Mouse (Mus musculus) cerebellum, adult 2 months (tissue): ENCODE data around the gene 2210408I21Rik. TPM values are rescaled to one million over a fixed set of nuclear protein-coding genes. Genes with fewer than 3 reads are reported as not detected.

Experiments used
- DNase-seq, 2 experiments: peaks; one replicate each; pipeline ENCODE4 v3.0.0; 2021
- H3K27ac ChIP-seq: fragments of 200-500 bp; 2 replicates; pipeline ENCODE4 v1.5.1; 2012; ENCODE audit warnings: low read length, control low read depth, inconsistent platforms; ENCODE audit not compliant: insufficient read depth
- H3K27me3 ChIP-seq: fragments of 200-500 bp; 2 replicates; pipeline ENCODE4 v1.6.1; 2012; ENCODE audit warnings: inconsistent platforms, mild to moderate bottlenecking, low read length, moderate library complexity; ENCODE audit not compliant: control insufficient read depth, insufficient read depth
- H3K4me1 ChIP-seq: fragments of 200-500 bp; 2 replicates; pipeline ENCODE4 v1.6.1; 2011; ENCODE audit warnings: low read length; ENCODE audit not compliant: control insufficient read depth, insufficient read depth
- H3K4me3 ChIP-seq: fragments of 200-500 bp; replicated peaks from 2 replicates; pipeline ENCODE3; 2011; ENCODE audit warnings: mild to moderate bottlenecking, low read depth, low read length, control low read depth; ENCODE audit not compliant: insufficient read depth
- CTCF ChIP-seq: fragments of 200-500 bp; IDR thresholded peaks from 2 replicates; pipeline ENCODE4 v1.5.1; 2011; ENCODE audit warnings: low read depth, mild to moderate bottlenecking, control low read depth, low read length, moderate library complexity, borderline replicate concordance; ENCODE audit not compliant: insufficient read depth
- POLR2A ChIP-seq: fragments of 200-500 bp; IDR thresholded peaks from 2 replicates; pipeline ENCODE4 v1.6.1; 2011; ENCODE audit warnings: low read length, control low read depth, borderline replicate concordance; ENCODE audit not compliant: insufficient read depth
- WGBS: fragments of 180-500 bp; shearing (Covaris S2); methylation state at CpG from one replicate; pipeline ENCODE4 v1.1.7; 2018; 5-methylcytosine and 5-hydroxymethylcytosine counted together
- polyA plus RNA-seq: library from polyadenylated mRNA; depleted of rRNA; stranded (reverse); fragments of >200 nt; gene quantifications from 2 replicates; pipeline ENCODE4 v1.2.3, GENCODE M21; 2012

Gene 2210408I21Rik
- polyA plus RNA-seq, 1 experiment: 5.4 TPM

DNA sequence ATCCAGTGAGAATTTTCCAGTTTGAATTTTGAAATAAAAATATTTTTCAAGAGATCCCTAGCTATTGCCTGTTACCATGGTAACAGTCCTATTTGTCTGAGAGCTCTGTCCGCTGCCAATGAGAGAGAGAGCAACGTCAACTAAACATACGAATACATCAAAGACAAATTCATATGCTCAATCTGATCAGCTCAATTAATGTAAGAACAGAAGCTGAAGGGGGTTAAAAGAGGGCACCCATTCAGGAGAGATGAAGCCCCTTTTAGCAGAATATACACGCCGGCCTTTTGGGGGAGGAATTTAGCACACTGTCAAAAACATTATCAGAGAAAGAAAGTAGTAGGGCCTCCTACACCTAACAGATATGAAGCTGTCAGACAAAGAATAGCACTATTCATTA, 261.6 kb downstream of the 2210408I21Rik start:
- TF ChIP-seq POLR2A: no peak
- no peak for TF ChIP-seq CTCF
- Histone ChIP-seq H3K4me1 (no peaks in the 10 kb centered on the region), H3K27ac (no peak overlapping the region), H3K4me3 (no peak overlapping the region), H3K27me3 (no peaks in the 10 kb centered on the region)
- 35% methylated on average over 5 of the region's 5 CpGs for WGBS
- no peak for DNase-seq

DNA sequence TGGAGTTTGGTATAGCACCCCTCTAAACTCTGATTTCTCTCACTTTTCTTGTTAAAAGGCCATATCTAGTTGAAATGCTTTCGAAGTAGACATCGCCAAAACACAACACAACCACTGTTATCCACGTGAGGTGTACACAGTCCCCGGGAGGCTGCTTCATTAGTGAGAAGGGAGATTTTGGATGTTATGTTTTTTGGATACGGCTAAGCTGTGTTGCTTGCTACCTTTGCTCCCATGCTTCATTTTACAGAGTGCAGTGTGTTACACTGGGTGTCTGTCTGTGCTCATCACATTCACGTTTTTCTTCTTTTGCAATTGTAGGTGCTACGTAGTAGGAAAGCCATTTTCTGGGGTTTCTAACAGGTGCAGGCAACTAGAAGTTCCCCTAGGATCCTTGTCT, 262.3 kb downstream of the 2210408I21Rik start:
- Histone ChIP-seq H3K27ac (no peak overlapping the region), H3K27me3 (no peaks in the 10 kb centered on the region), H3K4me1 (no peaks in the 10 kb centered on the region), H3K4me3 (no peak overlapping the region)
- TF ChIP-seq CTCF: no peak
- no peak for TF ChIP-seq POLR2A
- 73% methylated on average over 7 of the region's 7 CpGs for WGBS
- DNase-seq: no peak

DNA sequence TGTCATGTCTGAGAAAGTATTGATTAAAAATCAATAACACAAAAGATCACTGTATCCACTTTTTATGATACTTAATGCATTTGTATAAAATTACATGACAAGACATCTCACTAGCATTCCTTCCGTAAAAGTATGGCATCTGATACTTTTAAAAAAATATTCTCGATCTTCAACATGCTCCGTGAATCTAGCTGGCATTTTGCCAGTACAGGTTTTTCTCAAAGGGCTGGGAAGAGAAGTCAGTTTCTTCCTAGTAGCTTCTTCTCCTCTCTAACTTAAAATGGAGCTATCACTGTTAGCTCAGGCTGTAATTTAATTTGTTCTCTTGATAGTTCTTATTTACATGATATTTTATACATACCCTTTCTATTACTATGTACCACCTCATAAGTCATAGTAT, 263.1 kb downstream of the 2210408I21Rik start:
- no peak for TF ChIP-seq CTCF
- TF ChIP-seq POLR2A: no peak
- Histone ChIP-seq H3K27ac (no peak overlapping the region), H3K4me1 (no peaks in the 10 kb centered on the region), H3K4me3 (no peak overlapping the region), H3K27me3 (no peaks in the 10 kb centered on the region)
- DNase-seq: no peak
- 69% methylated on average over 3 of the region's 3 CpGs for WGBS

DNA sequence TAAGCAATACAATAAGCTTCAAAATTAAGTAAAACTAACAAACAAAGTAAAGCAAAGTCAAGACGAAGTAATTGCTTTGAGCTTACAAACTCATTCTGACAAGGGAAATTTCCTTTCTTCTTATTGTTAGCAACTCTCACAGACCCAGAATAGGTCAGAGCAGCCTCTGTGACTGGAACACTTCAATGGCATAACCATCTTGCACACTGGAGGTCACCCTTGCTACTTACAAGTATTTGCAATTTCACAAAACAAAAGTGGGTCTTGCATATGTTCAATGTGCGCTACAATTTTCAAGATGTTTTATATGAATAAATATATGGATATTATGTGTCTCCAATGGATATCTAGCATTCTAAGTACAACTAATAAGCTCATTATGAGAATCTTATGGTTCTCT, 265.4 kb downstream of the 2210408I21Rik start:
- Histone ChIP-seq H3K27ac (no peak overlapping the region), H3K27me3 (no peaks in the 10 kb centered on the region), H3K4me1 (no peaks in the 10 kb centered on the region), H3K4me3 (no peak overlapping the region)
- TF ChIP-seq CTCF: no peak
- no peak for TF ChIP-seq POLR2A
- WGBS: 71% methylated on average over 2 of the region's 2 CpGs
- DNase-seq: no peak

DNA sequence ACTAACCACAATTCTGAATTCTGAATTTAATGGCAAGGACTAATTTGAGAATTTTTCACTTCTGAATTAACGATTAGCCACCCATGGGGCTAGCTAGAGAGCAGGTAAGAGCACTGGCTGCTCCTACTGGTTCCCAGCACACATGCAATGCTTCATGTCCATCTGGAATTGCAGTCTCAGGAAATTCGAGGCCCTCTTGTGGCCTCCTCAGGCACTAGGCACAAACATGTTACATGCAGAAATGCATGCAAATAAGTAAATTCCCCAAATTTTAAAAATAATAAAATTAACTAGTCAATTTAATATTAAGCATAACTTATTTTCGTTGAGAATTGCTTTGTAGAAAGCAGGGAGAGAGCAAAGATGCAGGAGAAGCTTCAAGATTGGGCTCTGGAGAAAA, 273.2 kb downstream of the 2210408I21Rik start:
- 69% methylated on average over 3 of the region's 3 CpGs for WGBS
- Histone ChIP-seq H3K4me3 (no peak overlapping the region), H3K27me3 (no peaks in the 10 kb centered on the region), H3K4me1 (no peaks in the 10 kb centered on the region), H3K27ac (no peak overlapping the region)
- DNase-seq: no peak
- no peak for TF ChIP-seq POLR2A
- TF ChIP-seq CTCF: no peak

DNA sequence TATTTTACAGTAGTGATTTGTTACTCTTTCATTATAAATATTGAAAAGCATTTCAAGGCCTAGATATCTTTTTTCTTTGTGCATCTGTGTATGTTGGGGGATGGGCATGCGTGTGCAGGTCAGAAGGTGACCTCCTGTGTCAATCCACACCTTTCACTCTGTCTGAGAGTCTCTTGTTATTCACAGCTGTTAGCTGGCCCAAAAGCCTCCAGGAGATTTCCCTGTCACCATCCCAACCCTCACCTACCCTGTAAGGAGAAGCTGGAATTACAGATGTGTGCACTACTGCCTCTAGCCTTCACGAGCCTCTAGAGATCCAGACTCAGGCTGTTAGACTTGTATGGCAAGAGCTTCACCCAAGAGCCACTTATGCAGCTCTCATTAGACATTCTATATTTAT, 274.5 kb downstream of the 2210408I21Rik start:
- 83% methylated on average over 2 of the region's 2 CpGs for WGBS
- TF ChIP-seq POLR2A: no peak
- TF ChIP-seq CTCF: no peak
- H3K4me1 ChIP-seq: no peaks in the 10 kb centered on the region
- H3K4me3 ChIP-seq: no peak overlapping the region
- no peak for DNase-seq
- H3K27ac ChIP-seq: no peak overlapping the region
- no peaks in the 10 kb centered on the region for H3K27me3 ChIP-seq

DNA sequence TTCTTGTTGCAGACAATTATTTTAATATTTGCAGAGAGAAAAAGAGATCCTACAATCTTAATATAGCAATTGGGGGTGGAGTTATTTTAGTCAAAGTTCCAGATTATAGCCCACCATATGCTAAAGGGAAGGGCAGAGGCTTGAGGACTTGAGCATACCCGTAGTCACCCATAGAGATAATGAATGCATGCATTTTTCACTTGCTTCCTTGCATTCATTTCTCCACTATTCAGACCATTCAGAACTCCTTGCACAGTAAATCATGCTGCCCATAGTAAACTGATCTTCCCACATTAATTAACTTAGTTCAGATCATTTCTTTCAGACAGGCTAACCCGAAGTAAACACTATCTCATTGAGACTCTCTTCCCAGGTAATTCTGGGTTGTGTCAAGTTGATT, 277.5 kb downstream of the 2210408I21Rik start:
- Histone ChIP-seq H3K27ac (no peak overlapping the region), H3K4me1 (no peaks in the 10 kb centered on the region), H3K4me3 (no peak overlapping the region), H3K27me3 (no peaks in the 10 kb centered on the region)
- DNase-seq: no peak
- 34% methylated on average over 2 of the region's 2 CpGs for WGBS
- no peak for TF ChIP-seq POLR2A
- no peak for TF ChIP-seq CTCF

DNA sequence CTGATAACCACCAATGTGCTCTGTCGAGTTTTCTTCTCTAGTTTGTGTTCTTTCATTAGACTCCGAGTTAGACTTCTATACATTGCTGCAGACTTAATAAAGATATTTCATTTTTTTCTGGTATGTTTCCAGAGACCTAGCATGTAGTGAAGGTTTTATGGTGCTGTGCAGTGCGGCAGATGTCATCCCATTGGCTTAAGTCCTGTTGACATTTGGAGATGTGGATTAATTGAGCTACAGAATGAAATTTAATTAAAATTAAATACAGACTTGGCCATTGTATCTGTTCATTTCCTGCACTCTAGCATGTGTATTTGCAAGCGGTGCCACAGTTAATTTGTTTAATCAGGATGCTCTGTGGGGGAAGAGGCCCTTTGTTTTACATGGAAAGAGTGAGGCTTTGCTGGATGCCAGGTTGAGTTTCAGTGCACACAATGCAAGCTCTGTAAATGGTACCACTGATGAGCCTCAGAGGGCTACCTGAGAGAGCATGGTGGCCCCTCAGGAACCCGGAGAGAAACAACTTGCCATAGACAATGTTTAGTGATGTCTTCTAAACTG, 314.7 kb downstream of the 2210408I21Rik start:
- no peak for TF ChIP-seq CTCF
- TF ChIP-seq POLR2A: no peak
- no peak overlapping the region for H3K4me3 ChIP-seq
- no peaks in the 10 kb centered on the region for H3K27me3 ChIP-seq
- H3K4me1 ChIP-seq: no peaks in the 10 kb centered on the region
- H3K27ac ChIP-seq: no peak overlapping the region
- DNase-seq: no peak
- WGBS: 26% methylated on average over 5 of the region's 5 CpGs

DNA sequence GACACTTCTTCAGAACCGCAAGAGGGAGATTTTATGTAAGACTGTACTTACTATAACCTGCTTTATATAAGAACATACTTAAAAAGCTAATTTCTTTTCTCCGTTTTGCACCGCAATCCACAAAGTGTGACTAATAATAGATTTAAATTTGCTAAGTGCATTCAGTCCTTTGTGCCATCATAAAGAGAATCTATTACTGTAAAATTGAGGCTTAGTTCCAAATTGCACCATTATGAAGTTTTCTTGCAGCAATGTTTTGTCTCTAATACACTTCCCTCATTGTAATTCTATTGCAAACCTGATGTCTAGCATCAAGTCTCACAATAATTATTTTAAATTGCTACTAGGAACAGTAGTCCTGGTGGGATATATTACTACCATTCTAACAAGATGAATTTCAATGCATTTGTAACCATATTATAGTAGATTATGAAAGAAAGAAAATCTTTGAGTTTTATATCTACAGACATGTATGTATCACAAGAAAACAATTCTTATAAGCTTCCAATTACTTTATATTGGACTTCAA, 334.8 kb downstream of the 2210408I21Rik start:
- no peaks in the 10 kb centered on the region for H3K27me3 ChIP-seq
- no peak overlapping the region for H3K27ac ChIP-seq
- TF ChIP-seq CTCF (no peak), POLR2A (no peak)
- H3K4me1 ChIP-seq: no peaks in the 10 kb centered on the region
- H3K4me3 ChIP-seq: no peak overlapping the region
- 87% methylated on average over 3 of the region's 3 CpGs for WGBS
- DNase-seq: no peak
